Mouse (Mus musculus) forebrain, embryonic 14.5 days (tissue): ENCODE results near the gene Clint1. TPM values are rescaled to one million over a fixed set of nuclear protein-coding genes. Genes with fewer than 3 reads are reported as not detected.

Experiments
- ATAC-seq: fragments of 200-750 bp; cut with Nextera tagmentation; 2 replicates; pipeline ENCODE4 v1.8.0; 2017; ENCODE audit warnings: mild to moderate bottlenecking, moderate library complexity
- DNase-seq: peaks from one replicate; pipeline ENCODE4 v3.0.0-alpha.2; 2015; ENCODE audit warnings: low spot score
- H3K27ac ChIP-seq: fragments of 300-500 bp; sonication (generic); 2 replicates; pipeline ENCODE4 v1.5.1; 2014; ENCODE audit warnings: low read depth, mild to moderate bottlenecking, control low read depth, low read length, moderate library complexity
- H3K27me3 ChIP-seq: fragments of 300-500 bp; sonication (generic); replicated peaks from 2 replicates; pipeline ENCODE4 v1.6.1; 2014; ENCODE audit warnings: low read length, control low read depth, mixed read lengths; ENCODE audit not compliant: control insufficient read depth, insufficient read depth
- H3K36me3 ChIP-seq: fragments of 300-500 bp; sonication (generic); 2 replicates; pipeline ENCODE4 v1.6.1; 2014; ENCODE audit warnings: low read length, control low read depth; ENCODE audit not compliant: control insufficient read depth, insufficient read depth
- H3K4me1 ChIP-seq: fragments of 300-500 bp; sonication (generic); 2 replicates; pipeline ENCODE4 v1.6.1; 2014; ENCODE audit warnings: antibody characterized with exemption, low read length, control low read depth; ENCODE audit not compliant: control insufficient read depth, insufficient read depth
- H3K4me2 ChIP-seq: fragments of 300-500 bp; sonication (generic); 2 replicates; pipeline ENCODE4 v1.6.1; 2014; ENCODE audit warnings: mild to moderate bottlenecking, control low read depth, low read length
- H3K4me3 ChIP-seq: fragments of 300-500 bp; sonication (generic); 2 replicates; pipeline ENCODE4 v1.5.1; 2014; ENCODE audit warnings: low read depth, low read length, control low read depth
- H3K9ac ChIP-seq: fragments of 300-500 bp; sonication (generic); 2 replicates; pipeline ENCODE4 v1.6.1; 2014; ENCODE audit warnings: mild to moderate bottlenecking, low read length, control low read depth, moderate library complexity
- H3K9me3 ChIP-seq: fragments of 300-500 bp; sonication (generic); replicated peaks from 2 replicates; pipeline ENCODE4 v1.6.1; 2016; ENCODE audit warnings: low read length, control low read depth, mixed read lengths; ENCODE audit not compliant: control insufficient read depth
- WGBS: fragments of 180-500 bp; shearing (Covaris S2); extraction: QIAGEN DNeasy Blood & Tissue Kit; methylation state at CpG from one replicate; pipeline ENCODE4 v1.1.7; 2014; 5-methylcytosine and 5-hydroxymethylcytosine counted together
- polyA plus RNA-seq: library from polyadenylated mRNA; unstranded; fragments of >200 nt; fragmentation: Nextera tagmentation; extraction: Ambion mirVana; gene quantifications from 2 replicates; pipeline ENCODE4 v1.2.1, GENCODE M21; 2014

Gene Clint1
- polyA plus RNA-seq, 1 experiment from 2014 or later, result 38.4 TPM

DNA sequence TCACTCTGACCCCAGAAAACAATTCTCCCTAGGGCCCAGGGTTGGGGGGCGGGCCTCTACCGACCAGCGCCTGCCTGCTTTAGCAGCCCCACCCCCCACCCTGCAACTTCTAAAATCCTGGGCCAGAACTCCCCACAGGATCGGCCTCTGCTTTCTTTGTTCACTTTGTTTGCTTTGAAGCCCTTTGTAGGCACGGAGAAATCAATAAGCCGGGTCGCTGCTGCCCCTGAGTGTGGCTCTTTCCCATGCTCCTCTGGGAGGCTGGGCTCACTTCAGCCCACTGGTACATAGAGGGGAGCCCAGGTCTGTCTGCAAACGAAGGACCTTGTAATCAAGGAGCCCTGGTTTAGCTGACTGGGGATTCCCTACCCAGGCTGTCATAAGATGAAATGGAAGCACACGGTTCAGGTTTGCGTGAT, 69.6 kb downstream of the Clint1 start:
- Histone ChIP-seq H3K9ac (peak overlapping the region; percentile 40), H3K4me2 (peak overlapping the region; percentile 28), H3K27me3 (no peaks in the 10 kb centered on the region), H3K4me3 (no peak overlapping the region), H3K9me3 (no peaks in the 10 kb centered on the region), H3K4me1 (0 out of 2 replicates have a peak, but pooled peaks cover 4% of the 10 kb centered on the region), H3K36me3 (no peaks in the 10 kb centered on the region), H3K27ac (no peak overlapping the region)
- WGBS, result 8% methylated on average over 10 of the region's 10 CpGs
- ATAC-seq, result peak; percentile 44
- peak; percentile 35 for DNase-seq

DNA sequence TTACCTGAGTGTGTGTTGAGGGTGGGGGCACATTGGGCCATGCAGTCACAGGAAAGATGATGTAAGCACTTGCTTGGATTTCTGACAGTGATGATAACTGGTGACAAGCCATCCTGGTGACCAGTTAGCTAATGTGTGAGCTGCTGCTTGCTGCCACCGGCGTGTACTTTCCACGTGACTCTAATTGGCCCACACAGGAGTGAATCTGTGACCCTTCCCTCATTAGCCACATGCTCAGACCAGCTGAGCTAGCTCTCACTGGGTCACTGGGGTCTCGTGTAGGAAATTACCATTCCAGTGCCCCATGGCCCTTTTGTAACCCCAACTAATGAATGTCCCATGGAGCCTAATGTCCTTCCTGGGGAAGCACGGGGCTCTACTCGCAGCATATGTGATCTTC, 73.6 kb downstream of the Clint1 start:
- no peak overlapping the region for H3K4me3 ChIP-seq
- H3K4me2 ChIP-seq, result no peak overlapping the region
- H3K36me3 ChIP-seq, result peaks cover 11% of the 10 kb centered on the region
- no peak overlapping the region for H3K9ac ChIP-seq
- 47% methylated on average over 6 of the region's 6 CpGs for WGBS
- H3K9me3 ChIP-seq, result no peaks in the 10 kb centered on the region
- 0 out of 2 replicates have a peak, but pooled peaks cover 4% of the 10 kb centered on the region for H3K4me1 ChIP-seq
- DNase-seq, result no peak
- no peaks in the 10 kb centered on the region for H3K27me3 ChIP-seq
- no peak overlapping the region for H3K27ac ChIP-seq
- no peak for ATAC-seq

DNA sequence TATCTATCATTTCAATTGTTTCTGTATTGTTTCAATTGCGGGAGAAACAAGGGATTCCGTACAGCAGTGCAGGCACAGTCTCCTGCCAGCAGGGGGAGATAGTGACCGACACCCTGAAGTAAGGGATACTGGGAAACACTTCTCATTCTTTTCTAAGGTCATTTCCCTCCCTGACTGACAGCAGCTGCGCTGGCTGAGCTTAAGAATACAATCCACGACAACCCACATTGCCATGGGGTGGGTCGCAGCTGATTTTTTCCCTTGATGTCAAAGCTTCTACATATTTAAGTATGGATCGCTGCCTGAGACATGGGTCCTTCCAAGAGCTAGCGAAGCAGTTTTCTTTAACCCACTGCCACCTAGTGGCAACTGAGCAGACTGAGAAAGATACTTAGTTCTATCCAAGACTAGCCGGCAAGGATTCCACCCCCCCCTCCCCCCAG, 74.8 kb downstream of the Clint1 start:
- H3K9me3 ChIP-seq, result no peaks in the 10 kb centered on the region
- peak; percentile 93 for ATAC-seq
- DNase-seq, result peak; percentile 94
- H3K9ac ChIP-seq, result no peak overlapping the region
- under 1% methylated on average over 9 of the region's 9 CpGs for WGBS
- H3K27ac ChIP-seq, result no peak overlapping the region
- no peaks in the 10 kb centered on the region for H3K4me1 ChIP-seq
- H3K4me2 ChIP-seq, result peak overlapping the region; percentile 39
- 0 out of 2 replicates have a peak overlapping the region, but pooled peaks have one; percentile 3 for H3K4me3 ChIP-seq
- H3K36me3 ChIP-seq, result peaks cover 18% of the 10 kb centered on the region
- no peaks in the 10 kb centered on the region for H3K27me3 ChIP-seq

DNA sequence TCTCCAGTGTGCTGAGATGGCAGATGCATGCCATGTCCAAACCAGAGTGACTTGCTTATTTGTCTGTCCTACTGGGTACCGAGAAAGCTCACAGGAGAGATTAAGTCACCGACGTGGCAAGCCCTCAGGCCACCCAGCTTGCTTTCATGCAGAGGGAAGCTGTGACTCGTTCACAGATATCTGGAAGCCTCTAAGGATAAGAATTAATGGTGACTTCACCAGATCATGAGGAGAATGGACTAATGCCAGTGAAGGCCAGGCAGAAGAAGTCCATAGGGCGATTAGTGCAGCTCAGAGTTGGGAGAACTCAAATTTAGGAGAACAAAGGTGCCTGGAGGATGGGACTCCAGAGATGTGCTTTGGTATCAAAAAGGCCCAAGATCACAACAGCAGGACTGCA, 75.6 kb downstream of the Clint1 start:
- Histone ChIP-seq H3K27ac (no peak overlapping the region), H3K4me2 (no peak overlapping the region), H3K9ac (no peak overlapping the region), H3K4me3 (no peak overlapping the region), H3K4me1 (no peaks in the 10 kb centered on the region), H3K27me3 (no peaks in the 10 kb centered on the region), H3K36me3 (peaks cover 22% of the 10 kb centered on the region), H3K9me3 (no peaks in the 10 kb centered on the region)
- 58% methylated on average over 5 of the region's 5 CpGs for WGBS
- ATAC-seq, result no peak; the same call in 1 of the 2 replicates
- no peak for DNase-seq

DNA sequence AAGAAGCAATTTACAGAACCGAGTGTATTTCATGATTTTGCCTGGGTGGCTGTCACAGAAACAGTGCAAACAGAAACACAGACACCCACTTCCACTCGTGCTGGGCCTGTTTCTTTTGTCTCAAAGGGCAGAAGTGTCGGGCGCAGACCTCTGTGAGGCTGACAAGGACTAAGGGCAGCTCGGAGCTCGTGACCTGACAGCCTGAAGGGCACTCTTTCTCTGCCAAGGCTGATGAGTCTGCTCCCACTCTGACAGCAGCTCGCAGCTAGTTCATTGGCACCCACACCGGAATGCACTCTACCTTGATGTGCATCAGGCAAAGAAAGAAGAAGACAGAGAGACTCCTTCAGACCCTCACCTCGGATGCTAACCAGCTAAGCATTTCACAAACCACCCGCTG, 77.7 kb downstream of the Clint1 start:
- Histone ChIP-seq H3K4me1 (no peaks in the 10 kb centered on the region), H3K4me3 (no peak overlapping the region), H3K4me2 (no peak overlapping the region), H3K9ac (no peak overlapping the region), H3K27me3 (no peaks in the 10 kb centered on the region), H3K27ac (no peak overlapping the region), H3K9me3 (no peaks in the 10 kb centered on the region), H3K36me3 (peaks cover 40% of the 10 kb centered on the region)
- DNase-seq (no peak), ATAC-seq (no peak)
- 86% methylated on average over 10 of the region's 10 CpGs for WGBS

DNA sequence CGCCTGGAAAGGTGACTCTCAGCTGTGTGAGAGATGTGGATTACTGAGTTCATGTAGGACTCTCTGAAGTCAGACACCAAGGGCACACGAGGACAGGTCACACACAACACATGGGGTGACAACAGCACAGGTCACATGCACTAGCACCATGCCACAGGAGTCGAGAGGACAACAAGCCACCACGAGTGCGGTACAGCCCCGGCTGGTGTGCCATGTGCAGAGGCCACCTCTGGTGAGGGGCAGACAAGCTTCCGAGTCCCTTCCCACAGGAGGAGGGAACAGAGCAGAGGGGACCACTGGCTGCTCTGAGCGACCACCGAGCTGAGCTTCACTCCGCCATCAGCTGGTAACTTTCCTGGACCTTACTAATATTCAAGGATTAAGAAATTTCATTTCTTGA, 80.9 kb downstream of the Clint1 start:
- H3K4me2 ChIP-seq, result no peak overlapping the region
- no peaks in the 10 kb centered on the region for H3K4me1 ChIP-seq
- H3K36me3 ChIP-seq, result peaks cover 55% of the 10 kb centered on the region
- DNase-seq (no peak), ATAC-seq (no peak)
- no peak overlapping the region for H3K27ac ChIP-seq
- H3K27me3 ChIP-seq, result no peaks in the 10 kb centered on the region
- no peak overlapping the region for H3K9ac ChIP-seq
- no peak overlapping the region for H3K4me3 ChIP-seq
- no peaks in the 10 kb centered on the region for H3K9me3 ChIP-seq
- 93% methylated on average over 10 of the region's 10 CpGs for WGBS

DNA sequence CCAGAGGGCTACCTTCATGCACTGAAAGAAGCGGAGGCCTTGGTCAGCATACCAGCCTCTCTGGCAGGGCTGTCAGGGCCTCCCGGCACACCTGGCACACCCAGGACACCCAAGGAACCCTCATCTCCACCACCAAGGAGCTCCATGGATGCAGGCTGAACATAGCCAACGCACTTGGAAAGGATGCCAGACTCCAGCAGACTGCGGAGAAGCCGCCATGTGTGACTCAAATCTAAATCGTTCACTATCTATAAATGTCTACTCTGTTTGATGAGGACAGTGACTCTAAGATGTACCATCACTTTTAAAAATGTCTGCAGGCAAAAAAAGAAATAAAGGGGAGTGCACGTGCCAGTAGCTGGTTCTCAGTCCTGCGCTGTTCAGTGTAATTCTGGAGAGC, 85.6 kb downstream of the Clint1 start:
- H3K4me3 ChIP-seq, result no peak overlapping the region
- whole genome bisulfite sequencing, result 94% methylated on average over 8 of the region's 8 CpGs
- H3K36me3 ChIP-seq, result peaks cover 32% of the 10 kb centered on the region
- no peaks in the 10 kb centered on the region for H3K27me3 ChIP-seq
- no peak overlapping the region for H3K27ac ChIP-seq
- peaks cover under 1% of the 10 kb centered on the region; the same call in 1 of the 2 replicates for H3K4me1 ChIP-seq
- DNase-seq (no peak), ATAC-seq (no peak)
- H3K9me3 ChIP-seq, result no peaks in the 10 kb centered on the region
- H3K9ac ChIP-seq, result no peak overlapping the region
- H3K4me2 ChIP-seq, result no peak overlapping the region

DNA sequence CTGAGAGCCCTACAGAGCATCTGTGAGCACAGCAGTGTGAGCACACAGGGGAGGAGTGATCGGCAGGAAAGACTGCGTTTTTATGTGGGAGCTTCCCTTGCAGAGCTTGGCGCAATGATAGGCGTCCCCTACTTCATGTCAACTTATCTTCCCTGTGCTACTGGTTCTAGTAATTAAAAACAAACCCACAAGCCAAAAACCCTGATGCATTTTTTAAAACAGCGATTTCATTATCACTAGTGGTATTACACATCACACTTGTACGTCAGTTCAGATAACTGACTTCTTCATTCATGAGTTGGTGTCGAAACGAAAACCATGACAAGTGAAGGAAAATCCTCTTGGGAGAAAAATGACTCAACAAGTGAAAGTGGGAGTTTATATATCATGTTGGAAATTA, 87.1 kb downstream of the Clint1 start:
- Histone ChIP-seq H3K36me3 (peaks cover 18% of the 10 kb centered on the region), H3K4me1 (peaks cover 15% of the 10 kb centered on the region), H3K27ac (no peak overlapping the region), H3K4me3 (no peak overlapping the region), H3K27me3 (no peaks in the 10 kb centered on the region), H3K9ac (no peak overlapping the region), H3K9me3 (no peaks in the 10 kb centered on the region), H3K4me2 (no peak overlapping the region)
- ATAC-seq, result no peak
- WGBS, result 88% methylated on average over 8 of the region's 8 CpGs
- DNase-seq, result no peak

DNA sequence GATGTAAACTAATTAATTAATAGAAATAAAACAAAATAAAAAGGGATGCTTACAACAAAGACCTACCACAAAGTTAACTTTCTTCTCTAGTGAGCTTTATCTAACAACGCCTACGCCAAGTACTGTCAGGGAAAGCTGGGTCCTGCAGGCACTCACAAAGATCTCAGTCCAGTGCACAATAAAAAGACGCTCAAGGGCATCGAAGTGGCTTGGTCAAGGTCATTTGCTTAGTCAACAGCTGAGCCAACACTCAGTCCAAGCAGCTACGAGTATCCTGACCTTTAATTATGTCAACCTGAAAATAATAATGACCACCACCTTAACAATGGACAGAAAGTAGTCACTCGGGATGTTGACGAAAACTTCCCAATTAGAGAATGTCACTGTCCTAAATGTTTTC, 90.4 kb downstream of the Clint1 start:
- Histone ChIP-seq H3K27ac (no peak overlapping the region), H3K36me3 (peaks cover 3% of the 10 kb centered on the region), H3K27me3 (no peaks in the 10 kb centered on the region), H3K4me2 (no peak overlapping the region), H3K9me3 (no peaks in the 10 kb centered on the region), H3K4me3 (no peak overlapping the region), H3K4me1 (peaks cover 15% of the 10 kb centered on the region), H3K9ac (no peak overlapping the region)
- 88% methylated on average over 7 of the region's 7 CpGs for WGBS
- no peak for DNase-seq
- no peak for ATAC-seq
